Mouse (Mus musculus): ENCODE data around the gene Mrc2.

DNA sequence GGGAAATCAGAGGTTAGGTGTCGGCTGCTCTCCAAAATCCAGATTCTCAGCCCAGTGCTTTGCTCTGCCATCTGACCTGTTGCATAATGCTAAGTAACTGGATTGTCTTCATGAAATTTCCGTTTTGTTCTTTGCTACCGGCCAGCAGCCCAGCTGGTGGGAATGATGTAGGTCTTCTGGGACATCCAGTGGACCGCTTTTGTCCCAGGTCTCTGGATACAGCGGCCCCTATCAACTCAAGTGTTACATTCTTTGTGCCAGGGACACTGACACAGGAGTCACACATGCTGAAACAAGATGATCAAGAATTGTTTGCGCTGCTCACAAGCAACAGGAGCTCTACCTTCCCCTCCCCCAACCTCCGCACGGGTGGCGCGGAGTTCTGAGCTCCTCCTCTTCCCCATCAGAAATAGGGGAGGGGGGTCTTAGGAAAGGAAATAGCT is 741 bp upstream of the Mrc2 start:
- TF ChIP-seq POLR2A (IDR thresholded peaks at IDR 0.05; ENCODE audit: borderline replicate concordance, extremely low read depth, insufficient read depth, insufficient read length, poor library complexity, severe bottlenecking) (no peak), CTCF (IDR thresholded peaks at IDR 0.05; ENCODE audit: borderline replicate concordance, extremely low read depth, insufficient read depth, insufficient read length) (no peak)

All from brain, embryonic 14.5 days (tissue).